Mouse (Mus musculus) left cerebral cortex, postnatal 25 days (tissue): ENCODE data around the gene Sec31b. TPM values are rescaled to one million over a fixed set of nuclear protein-coding genes. Genes with fewer than 3 reads are reported as not detected.

Source experiments
- DNase-seq, 2 experiments: peaks; one replicate each; pipeline ENCODE4 v3.0.0; 2022; ENCODE audit warnings: low spot score in 2 of 2, mixed read lengths in 1 of 2
- intact Hi-C: fragments of 180-260 bp; cut with DNase I; formaldehyde crosslinking; loops from one replicate; pipeline ENCODE4 v1.15.1; 2025
- total RNA-seq, 2 experiments: library from RNA; stranded (reverse); gene quantifications; 2 replicates each; pipeline ENCODE4 v1.2.3; 2021

The Sec31b gene
- total RNA-seq, 2 experiments from 2014 or later: 0.09 to 0.16 TPM

GRCm38 (mm10) chr19:44542694-44543178 lies 2.9 kb downstream of the Sec31b start:
- intact Hi-C loops: loop anchor here (5.0 kb wide), 1 partner anchor 170 kb away; no protein-coding TSS in a partner anchor
- DNase-seq: no peak

GRCm38 (mm10) chr19:44537416-44537815 lies 8.2 kb downstream of the Sec31b start:
- intact Hi-C loops: loop anchor here (5.0 kb wide), 2 partner anchors 100 to 390 kb away; partner anchors contain the start of gene Bloc1s2
- no peak for DNase-seq

- intact Hi-C loops: loop anchor here (5.0 kb wide), 2 partner anchors 98 to 388 kb away; partner anchors contain the start of gene Bloc1s2
- no peak for DNase-seq
Observed at GRCm38 (mm10) chr19:44535376-44535775, 10.3 kb downstream of the Sec31b start.

- DNase-seq: no peak
- intact Hi-C loops: loop anchor here (5.0 kb wide), 1 partner anchor 58 kb away; no protein-coding TSS in a partner anchor
Observed at GRCm38 (mm10) chr19:44530018-44530417, 15.6 kb downstream of the Sec31b start.

- intact Hi-C loops: no loop called here
- no peak for DNase-seq
Observed at GRCm38 (mm10) chr19:44525551-44526205, 20.0 kb downstream of the Sec31b start.

- DNase-seq: no peak
- intact Hi-C loops: loop anchor here (10.0 kb wide), 1 partner anchor 904 kb away; the partner anchor contains the start of gene Nkx2-3
Observed at GRCm38 (mm10) chr19:44519152-44519551, 26.5 kb downstream of the Sec31b start.

GRCm38 (mm10) chr19:44517996-44518768 lies 27.5 kb downstream of the Sec31b start:
- no peak for DNase-seq
- intact Hi-C loops: loop anchor here (10.0 kb wide), 1 partner anchor 903 kb away; the partner anchor contains the start of gene Nkx2-3

GRCm38 (mm10) chr19:44515769-44516168 lies 29.9 kb downstream of the Sec31b start:
- intact Hi-C loops: loop anchor here (10.0 kb wide), 1 partner anchor 901 kb away; the partner anchor contains the start of gene Nkx2-3
- DNase-seq: no peak

GRCm38 (mm10) chr19:44514521-44515451 lies 30.9 kb downstream of the Sec31b start:
- intact Hi-C loops: loop anchor here (5.0 to 10.0 kb wide), 2 partner anchors 718 to 900 kb away; partner anchors contain the start of gene Nkx2-3
- no peak for DNase-seq

GRCm38 (mm10) chr19:44513921-44514482 lies 31.7 kb downstream of the Sec31b start:
- DNase-seq: no peak
- intact Hi-C loops: loop anchor here (5.0 to 10.0 kb wide), 2 partner anchors 718 to 899 kb away; partner anchors contain the start of gene Nkx2-3

- no peak for DNase-seq
- intact Hi-C loops: loop anchor here (5.0 to 10.0 kb wide), 2 partner anchors 719 to 898 kb away; partner anchors contain the start of gene Nkx2-3
Observed at GRCm38 (mm10) chr19:44513054-44513833, 32.4 kb downstream of the Sec31b start.

- no peak for DNase-seq
- intact Hi-C loops: loop anchor here (5.0 to 10.0 kb wide), 2 partner anchors 720 to 898 kb away; partner anchors contain the start of gene Nkx2-3
Observed at GRCm38 (mm10) chr19:44512601-44513000, 33.1 kb downstream of the Sec31b start.

GRCm38 (mm10) chr19:44511451-44512231 lies 34.0 kb downstream of the Sec31b start:
- peak; percentile 4 to 9 for DNase-seq
- intact Hi-C loops: loop anchor here (5.0 to 10.0 kb wide), 2 partner anchors 721 to 897 kb away; partner anchors contain the start of gene Nkx2-3

GRCm38 (mm10) chr19:44510534-44511175 lies 35.0 kb downstream of the Sec31b start:
- DNase-seq: no peak

GRCm38 (mm10) chr19:44502741-44503140 lies 42.9 kb downstream of the Sec31b start:
- intact Hi-C loops: no loop called here
- no peak for DNase-seq

More at GRCm38 (mm10) chr19:44510534-44511175, 35.0 kb downstream of the Sec31b start:
- intact Hi-C loops: loop anchor here (5.0 to 10.0 kb wide), 2 partner anchors 722 to 896 kb away; partner anchors contain the start of gene Nkx2-3

- DNase-seq: no peak
- intact Hi-C loops: no loop called here
Observed at GRCm38 (mm10) chr19:44501925-44502324, 43.7 kb downstream of the Sec31b start.
